Mouse (Mus musculus): ENCODE results near the gene Ifna16. TPM values are rescaled to one million over a fixed set of nuclear protein-coding genes. Genes with fewer than 3 reads are reported as not detected.

The Ifna16 gene
- not detected in 2 replicates for polyA plus RNA-seq (2015; fragmentation: Nextera tagmentation; extraction: Ambion mirVana)

- Histone ChIP-seq H3K4me2 (no peak within 1 kb of the TSS), H3K4me1 (replicated peaks) (no peaks in the 10 kb centered on the region), H3K27ac (no peak within 1 kb of the TSS), H3K4me3 (no peak within 1 kb of the TSS), H3K27me3 (no peaks in the 10 kb centered on the region), H3K9me3 (replicated peaks) (no peaks in the 10 kb centered on the region), H3K9ac (no peak within 1 kb of the TSS), H3K36me3 (no peaks in the 10 kb centered on the region)
- 76% methylated on average over 1 of the region's 1 CpGs for WGBS
- no peak for ATAC-seq (replicated peaks; ENCODE audit: insufficient number of reproducible peaks, insufficient read depth, low FRiP score, low read depth)
These were observed at the start of gene Ifna16 for GRCm38 (mm10) chr4:88676824-88677223. Gene Ifna16 (minus strand): TSS chr4:88676924.

- Histone ChIP-seq H3K4me2 (no peak overlapping the region), H3K9me3 (replicated peaks) (no peaks in the 10 kb centered on the region), H3K4me3 (no peak overlapping the region), H3K9ac (no peak overlapping the region), H3K27ac (no peak overlapping the region), H3K27me3 (no peaks in the 10 kb centered on the region), H3K36me3 (peaks cover 6% of the 10 kb centered on the region), H3K4me1 (replicated peaks) (peaks cover 17% of the 10 kb centered on the region)
- ATAC-seq (replicated peaks; ENCODE audit: insufficient number of reproducible peaks, insufficient read depth, low FRiP score, low read depth) = no peak
- 60% methylated on average over 8 of the region's 8 CpGs for whole genome bisulfite sequencing
These were observed 46.9 kb upstream of the Ifna16 start for GRCm38 (mm10) chr4:88723497-88724090.

- Histone ChIP-seq H3K9me3 (replicated peaks) (no peaks in the 10 kb centered on the region), H3K27me3 (no peaks in the 10 kb centered on the region), H3K27ac (peak within 1 kb of the TSS; percentile 100), H3K4me1 (replicated peaks) (peaks cover 21% of the 10 kb centered on the region), H3K36me3 (peaks cover 6% of the 10 kb centered on the region), H3K4me2 (peak within 1 kb of the TSS; percentile 69), H3K4me3 (peak within 1 kb of the TSS; percentile 80), H3K9ac (peak within 1 kb of the TSS; percentile 97)
- peak; percentile 98 for ATAC-seq (replicated peaks; ENCODE audit: insufficient number of reproducible peaks, insufficient read depth, low FRiP score, low read depth)
- under 1% methylated on average over 63 of the region's 82 CpGs for WGBS
These were observed 45.3 kb upstream of the Ifna16 start, which contains the start of the genes Gm26566 and Klhl9 for GRCm38 (mm10) chr4:88721791-88722721. Gene Gm26566 (plus strand): TSS chr4:88721805. Gene Klhl9 (minus strand): TSS chr4:88722465.

GRCm38 (mm10) chr4:88718715-88719114 lies 42.0 kb upstream of the Ifna16 start:
- H3K9ac ChIP-seq = peak overlapping the region; percentile 47
- no peaks in the 10 kb centered on the region for H3K9me3 ChIP-seq (replicated peaks)
- peak overlapping the region; percentile 69 for H3K4me2 ChIP-seq
- no peak overlapping the region for H3K27ac ChIP-seq
- peaks cover 14% of the 10 kb centered on the region for H3K36me3 ChIP-seq
- 8% methylated on average over 1 of the region's 1 CpGs for WGBS
- H3K4me1 ChIP-seq (replicated peaks) = peaks cover 33% of the 10 kb centered on the region
- peak overlapping the region; percentile 46 for H3K4me3 ChIP-seq
- no peaks in the 10 kb centered on the region for H3K27me3 ChIP-seq
- ATAC-seq (replicated peaks; ENCODE audit: insufficient number of reproducible peaks, insufficient read depth, low FRiP score, low read depth) = no peak

- Histone ChIP-seq H3K4me2 (no peak overlapping the region), H3K27me3 (no peaks in the 10 kb centered on the region), H3K4me3 (no peak overlapping the region), H3K9ac (no peak overlapping the region), H3K4me1 (replicated peaks) (peaks cover 22% of the 10 kb centered on the region), H3K9me3 (replicated peaks) (no peaks in the 10 kb centered on the region), H3K36me3 (peaks cover 10% of the 10 kb centered on the region), H3K27ac (no peak overlapping the region)
- no peak for ATAC-seq (replicated peaks; ENCODE audit: insufficient number of reproducible peaks, insufficient read depth, low FRiP score, low read depth)
These were observed 38.3 kb upstream of the Ifna16 start for GRCm38 (mm10) chr4:88715059-88715458.

GRCm38 (mm10) chr4:88714281-88714680 lies 37.6 kb upstream of the Ifna16 start:
- Histone ChIP-seq H3K4me1 (replicated peaks) (peaks cover 20% of the 10 kb centered on the region), H3K4me3 (no peak overlapping the region), H3K27ac (no peak overlapping the region; the same call in 1 of the 2 replicates), H3K36me3 (peaks cover 8% of the 10 kb centered on the region), H3K4me2 (no peak overlapping the region), H3K27me3 (no peaks in the 10 kb centered on the region), H3K9ac (no peak overlapping the region), H3K9me3 (replicated peaks) (no peaks in the 10 kb centered on the region)
- ATAC-seq (replicated peaks; ENCODE audit: insufficient number of reproducible peaks, insufficient read depth, low FRiP score, low read depth) = no peak
- 81% methylated on average over 1 of the region's 1 CpGs for WGBS

GRCm38 (mm10) chr4:88707128-88707826 lies 30.6 kb upstream of the Ifna16 start:
- Histone ChIP-seq H3K36me3 (no peaks in the 10 kb centered on the region), H3K4me3 (no peak overlapping the region), H3K9me3 (replicated peaks) (no peaks in the 10 kb centered on the region), H3K4me2 (no peak overlapping the region), H3K27ac (no peak overlapping the region), H3K4me1 (replicated peaks) (no peaks in the 10 kb centered on the region), H3K9ac (no peak overlapping the region), H3K27me3 (no peaks in the 10 kb centered on the region)
- 82% methylated on average over 1 of the region's 1 CpGs for WGBS
- no peak for ATAC-seq (replicated peaks; ENCODE audit: insufficient number of reproducible peaks, insufficient read depth, low FRiP score, low read depth)

GRCm38 (mm10) chr4:88705924-88706323 lies 29.2 kb upstream of the Ifna16 start:
- Histone ChIP-seq H3K27ac (no peak overlapping the region), H3K9ac (no peak overlapping the region), H3K36me3 (no peaks in the 10 kb centered on the region), H3K4me1 (replicated peaks) (no peaks in the 10 kb centered on the region), H3K4me2 (no peak overlapping the region), H3K9me3 (replicated peaks) (no peaks in the 10 kb centered on the region), H3K4me3 (no peak overlapping the region), H3K27me3 (no peaks in the 10 kb centered on the region)
- no peak for ATAC-seq (replicated peaks; ENCODE audit: insufficient number of reproducible peaks, insufficient read depth, low FRiP score, low read depth)
- WGBS = 20% methylated on average over 3 of the region's 3 CpGs

- no peaks in the 10 kb centered on the region for H3K27me3 ChIP-seq
- 87% methylated on average over 1 of the region's 1 CpGs for WGBS
- H3K27ac ChIP-seq = no peak overlapping the region
- H3K9me3 ChIP-seq (replicated peaks) = no peaks in the 10 kb centered on the region
- H3K4me2 ChIP-seq = no peak overlapping the region
- H3K9ac ChIP-seq = no peak overlapping the region
- H3K4me1 ChIP-seq (replicated peaks) = no peaks in the 10 kb centered on the region
- no peak for ATAC-seq (replicated peaks; ENCODE audit: insufficient number of reproducible peaks, insufficient read depth, low FRiP score, low read depth)
- no peak overlapping the region for H3K4me3 ChIP-seq
- no peaks in the 10 kb centered on the region for H3K36me3 ChIP-seq
These were observed 22.6 kb upstream of the Ifna16 start for GRCm38 (mm10) chr4:88699301-88699700.

- 75% methylated on average over 5 of the region's 5 CpGs for WGBS
- ATAC-seq (replicated peaks; ENCODE audit: insufficient number of reproducible peaks, insufficient read depth, low FRiP score, low read depth) = no peak
- no peaks in the 10 kb centered on the region for H3K9me3 ChIP-seq (replicated peaks)
These were observed 22.1 kb upstream of the Ifna16 start for GRCm38 (mm10) chr4:88698781-88699180.

GRCm38 (mm10) chr4:88697753-88698152 lies 21.0 kb upstream of the Ifna16 start:
- 82% methylated on average over 4 of the region's 4 CpGs for WGBS
- no peak overlapping the region for H3K4me2 ChIP-seq
- ATAC-seq (replicated peaks; ENCODE audit: insufficient number of reproducible peaks, insufficient read depth, low FRiP score, low read depth) = no peak
- no peak overlapping the region for H3K4me3 ChIP-seq
- no peak overlapping the region for H3K9ac ChIP-seq
- H3K4me1 ChIP-seq (replicated peaks) = no peaks in the 10 kb centered on the region
- H3K36me3 ChIP-seq = no peaks in the 10 kb centered on the region
- no peaks in the 10 kb centered on the region for H3K9me3 ChIP-seq (replicated peaks)
- no peaks in the 10 kb centered on the region for H3K27me3 ChIP-seq
- H3K27ac ChIP-seq = no peak overlapping the region

More at GRCm38 (mm10) chr4:88698781-88699180, 22.1 kb upstream of the Ifna16 start:
- no peaks in the 10 kb centered on the region for H3K27me3 ChIP-seq
- H3K9ac ChIP-seq = no peak overlapping the region
- no peaks in the 10 kb centered on the region for H3K36me3 ChIP-seq
- no peak overlapping the region for H3K4me3 ChIP-seq
- H3K4me2 ChIP-seq = no peak overlapping the region
- H3K27ac ChIP-seq = no peak overlapping the region
- H3K4me1 ChIP-seq (replicated peaks) = no peaks in the 10 kb centered on the region
